Mouse (Mus musculus) spleen, adult 2 months (tissue): ENCODE data around the gene St6galnac3.

Experiments
- CTCF ChIP-seq: fragments of 200-500 bp; IDR thresholded peaks from 2 replicates; pipeline ENCODE4 v1.5.1; 2011; ENCODE audit warnings: mild to moderate bottlenecking, inconsistent platforms; ENCODE audit not compliant: insufficient read depth, insufficient read length, insufficient replicate concordance; ENCODE audit errors: extremely low read depth
- POLR2A ChIP-seq: fragments of 200-500 bp; IDR thresholded peaks from 2 replicates; pipeline ENCODE4 v1.6.1; 2011; ENCODE audit warnings: low read depth, low read length, inconsistent platforms

DNA sequence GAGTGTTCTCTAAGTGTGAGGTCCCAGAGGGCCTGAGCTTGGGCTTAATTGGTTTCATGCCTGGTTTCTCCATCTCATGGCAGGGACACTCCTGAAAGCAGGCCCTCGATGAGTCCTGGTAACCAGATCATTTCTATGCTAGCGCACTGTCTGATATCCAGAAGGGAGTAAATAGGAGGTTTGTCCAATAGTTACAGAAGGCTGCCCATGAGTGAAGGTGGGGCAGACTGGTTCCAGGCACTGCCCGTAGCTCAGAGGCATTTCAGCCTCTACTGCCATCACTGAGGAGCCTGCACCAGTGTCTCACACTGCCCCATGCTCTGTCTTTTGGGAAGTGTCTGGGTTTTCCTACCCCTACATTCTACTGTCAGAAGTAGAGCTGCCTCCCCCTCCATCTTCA lies 72.1 kb downstream of the St6galnac3 start:
- TF ChIP-seq CTCF: no peak
- TF ChIP-seq POLR2A: no peak
